Mouse (Mus musculus) kidney, embryonic 15.5 days (tissue): Measurements from ENCODE around the gene Ago3. TPM values are rescaled to one million over a fixed set of nuclear protein-coding genes. Genes with fewer than 3 reads are reported as not detected.

Source experiments
- ATAC-seq: fragments of 200-750 bp; cut with Nextera tagmentation; replicated peaks from 2 replicates; pipeline ENCODE4 v1.8.0; 2017; ENCODE audit warnings: moderate TSS enrichment; ENCODE audit not compliant: low FRiP score
- H3K27ac ChIP-seq: fragments of 300-500 bp; sonication (generic); 2 replicates; pipeline ENCODE4 v1.5.1; 2015; ENCODE audit warnings: mild to moderate bottlenecking, inconsistent platforms
- H3K27me3 ChIP-seq: fragments of 300-500 bp; sonication (generic); 2 replicates; pipeline ENCODE4 v1.6.1; 2015; ENCODE audit warnings: inconsistent platforms
- H3K36me3 ChIP-seq: fragments of 300-500 bp; sonication (generic); 2 replicates; pipeline ENCODE4 v1.6.1; 2015; ENCODE audit warnings: inconsistent platforms
- H3K4me1 ChIP-seq: fragments of 300-500 bp; sonication (generic); 2 replicates; pipeline ENCODE4 v1.6.1; 2015; ENCODE audit warnings: inconsistent platforms
- H3K4me2 ChIP-seq: fragments of 300-500 bp; sonication (generic); 2 replicates; pipeline ENCODE4 v1.6.1; 2015; ENCODE audit warnings: moderate library complexity, mild to moderate bottlenecking, inconsistent platforms
- H3K4me3 ChIP-seq: fragments of 300-500 bp; sonication (generic); replicated peaks from 2 replicates; pipeline ENCODE4 v1.5.1; 2015; ENCODE audit warnings: mild to moderate bottlenecking, inconsistent platforms
- H3K9ac ChIP-seq: fragments of 300-500 bp; sonication (generic); 2 replicates; pipeline ENCODE4 v1.6.1; 2015; ENCODE audit warnings: mild to moderate bottlenecking, inconsistent platforms
- H3K9me3 ChIP-seq: fragments of 300-500 bp; sonication (generic); replicated peaks from 2 replicates; pipeline ENCODE4 v1.6.1; 2016; ENCODE audit warnings: inconsistent platforms
- WGBS: fragments of 180-500 bp; shearing (Covaris S2); methylation state at CpG from one replicate; pipeline ENCODE4 v1.1.7; 2015; ENCODE audit warnings: mixed read lengths; 5-methylcytosine and 5-hydroxymethylcytosine counted together
- polyA plus RNA-seq: library from polyadenylated mRNA; unstranded; fragments of >200 nt; fragmentation: Nextera tagmentation; extraction: Ambion mirVana; gene quantifications from 2 replicates; pipeline ENCODE4 v1.2.1, GENCODE M21; 2015

Ago3 gene
- polyA plus RNA-seq, 1 experiment from 2014 or later = 15.9 TPM

DNA sequence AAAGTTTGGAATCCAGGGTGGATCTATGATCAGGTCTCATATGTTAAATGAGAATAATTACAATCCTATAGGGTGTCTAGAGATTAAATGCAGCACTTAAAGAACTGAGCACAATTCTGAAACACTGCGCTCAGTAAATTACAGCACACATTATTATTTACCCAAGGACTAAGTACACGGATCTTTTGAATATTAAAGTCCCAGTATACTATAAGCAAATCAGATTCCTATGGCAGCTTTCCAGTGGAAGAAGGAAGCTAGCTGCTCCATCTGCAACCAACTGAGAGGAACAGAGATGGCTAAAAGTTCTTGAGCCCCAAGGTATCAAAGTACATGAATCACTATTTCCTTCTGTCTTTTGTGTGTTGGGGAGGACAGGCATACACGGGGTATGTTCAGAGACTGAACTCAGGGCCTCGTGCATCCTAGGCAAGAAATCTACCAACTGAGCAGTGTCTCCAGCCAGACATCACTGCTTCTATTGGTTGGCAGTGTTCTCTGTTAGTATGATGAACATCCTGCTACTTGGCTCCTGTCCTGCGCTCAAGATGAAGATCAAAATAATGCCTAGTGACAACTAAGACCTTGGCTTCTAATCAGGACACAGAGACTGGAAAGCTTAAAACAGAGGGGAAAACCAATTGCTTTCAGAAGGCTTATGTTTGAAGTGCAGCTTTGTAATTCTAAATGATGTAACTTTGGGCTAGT, 25.3 kb upstream of the Ago3 start:
- H3K9me3 ChIP-seq = no peaks in the 10 kb centered on the region
- 94% methylated on average over 5 of the region's 5 CpGs for WGBS
- H3K9ac ChIP-seq = no peak overlapping the region
- H3K4me3 ChIP-seq = no peak overlapping the region
- no peak for ATAC-seq
- no peak overlapping the region for H3K4me2 ChIP-seq
- no peak overlapping the region for H3K27ac ChIP-seq
- peaks cover 95% of the 10 kb centered on the region for H3K36me3 ChIP-seq
- H3K27me3 ChIP-seq = no peaks in the 10 kb centered on the region
- H3K4me1 ChIP-seq = no peaks in the 10 kb centered on the region

DNA sequence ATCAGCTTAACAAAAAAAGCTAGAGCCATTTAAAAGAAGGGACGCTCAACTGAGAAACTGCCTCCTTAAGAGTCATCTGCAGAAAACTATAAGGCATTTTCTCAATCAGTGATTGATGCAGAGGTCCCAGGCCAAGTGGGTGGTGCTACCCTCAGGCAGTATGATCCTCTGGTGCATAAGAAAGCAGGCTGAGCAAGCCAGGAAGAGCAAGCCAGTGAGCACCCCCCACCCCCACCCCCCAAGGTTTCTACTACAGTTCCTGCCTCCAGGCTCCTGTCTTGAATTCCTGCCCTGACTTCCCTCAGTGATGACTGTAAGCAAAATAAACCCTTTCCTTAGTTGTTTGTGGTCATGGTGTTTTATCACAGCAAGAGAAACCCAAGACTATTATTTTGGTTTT, 20.9 kb upstream of the Ago3 start:
- Histone ChIP-seq H3K4me2 (no peak overlapping the region), H3K4me3 (no peak overlapping the region), H3K27me3 (no peaks in the 10 kb centered on the region), H3K27ac (no peak overlapping the region), H3K9ac (no peak overlapping the region), H3K36me3 (peaks cover 85% of the 10 kb centered on the region), H3K9me3 (no peaks in the 10 kb centered on the region), H3K4me1 (no peaks in the 10 kb centered on the region)
- WGBS = 84% methylated on average over 1 of the region's 1 CpGs
- no peak for ATAC-seq

DNA sequence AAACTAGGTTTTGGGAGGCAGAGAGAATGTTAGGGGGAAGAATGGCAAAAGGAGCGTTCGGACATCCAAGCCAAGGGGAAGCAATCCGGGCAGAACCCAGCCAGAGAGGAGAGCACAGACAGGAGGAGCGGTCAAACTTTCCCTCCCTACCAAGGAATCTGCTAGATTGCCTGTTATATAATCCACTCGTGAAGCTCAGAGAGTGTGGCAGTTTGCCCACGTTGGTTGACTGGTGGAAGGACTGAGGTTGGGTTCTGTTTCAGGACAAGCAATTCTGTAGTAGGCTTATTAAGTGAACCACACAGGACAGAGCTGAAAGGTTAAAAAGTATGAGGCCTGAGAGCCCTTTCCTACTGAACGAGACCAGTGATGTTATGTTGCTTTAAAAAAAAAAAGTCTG, 17.8 kb upstream of the Ago3 start:
- peaks cover 78% of the 10 kb centered on the region for H3K36me3 ChIP-seq
- H3K4me1 ChIP-seq = no peaks in the 10 kb centered on the region
- H3K9ac ChIP-seq = no peak overlapping the region
- no peaks in the 10 kb centered on the region for H3K9me3 ChIP-seq
- H3K4me2 ChIP-seq = no peak overlapping the region
- no peaks in the 10 kb centered on the region for H3K27me3 ChIP-seq
- no peak overlapping the region for H3K4me3 ChIP-seq
- 78% methylated on average over 7 of the region's 7 CpGs for WGBS
- no peak for ATAC-seq
- no peak overlapping the region for H3K27ac ChIP-seq

- Histone ChIP-seq H3K36me3 (peaks cover 81% of the 10 kb centered on the region), H3K4me1 (no peaks in the 10 kb centered on the region), H3K27ac (no peak overlapping the region), H3K4me2 (no peak overlapping the region), H3K9ac (no peak overlapping the region), H3K27me3 (no peaks in the 10 kb centered on the region), H3K4me3 (no peak overlapping the region), H3K9me3 (no peaks in the 10 kb centered on the region)
- 90% methylated on average over 3 of the region's 3 CpGs for WGBS
- ATAC-seq = no peak
Observed at GRCm38 (mm10) chr4:126444528-126444927, 15.2 kb upstream of the Ago3 start.

DNA sequence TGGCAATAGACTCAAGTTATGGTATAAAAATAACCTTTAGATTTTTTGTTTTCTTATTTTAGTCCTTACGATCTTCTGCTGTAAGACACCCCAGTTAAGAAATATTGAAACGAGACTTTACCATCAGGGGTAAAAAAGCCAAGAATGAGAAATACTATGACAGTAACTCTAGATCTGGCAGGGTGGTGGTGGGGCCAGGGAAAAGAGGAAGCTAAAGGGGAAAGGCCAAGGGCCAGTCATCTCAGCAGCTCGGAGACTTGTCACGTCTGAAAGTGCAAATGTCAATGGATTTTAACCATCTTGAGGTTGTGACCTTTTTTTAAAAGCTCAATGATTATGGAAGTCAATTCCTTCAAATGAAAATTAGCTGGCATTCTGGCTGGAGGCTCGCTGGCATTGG, 8.9 kb upstream of the Ago3 start:
- peaks cover 65% of the 10 kb centered on the region for H3K36me3 ChIP-seq
- 68% methylated on average over 5 of the region's 5 CpGs for WGBS
- ATAC-seq = no peak

DNA sequence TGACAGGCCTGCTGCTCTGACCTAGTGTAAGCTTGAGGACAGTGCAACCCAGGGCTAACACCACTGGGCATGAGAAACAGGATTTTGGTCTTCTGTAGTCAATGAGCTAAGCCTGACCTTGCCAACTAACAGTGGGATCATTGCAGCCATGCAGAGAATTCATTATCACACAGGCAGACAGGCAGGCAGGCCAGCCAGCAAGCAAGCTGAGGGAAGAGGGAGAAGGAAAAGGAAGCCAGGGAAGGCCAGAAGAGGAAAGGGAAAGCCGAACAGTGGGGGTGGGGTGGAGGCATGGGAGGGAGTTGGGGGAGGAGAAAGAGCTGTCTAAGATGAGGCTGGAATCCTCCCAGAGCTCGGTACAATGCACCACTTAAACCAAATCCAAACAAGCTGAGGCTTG, 6.9 kb upstream of the Ago3 start:
- WGBS = 62% methylated on average over 2 of the region's 2 CpGs
- ATAC-seq = no peak
- Histone ChIP-seq H3K9me3 (no peaks in the 10 kb centered on the region), H3K4me1 (no peaks in the 10 kb centered on the region), H3K4me2 (no peak overlapping the region), H3K36me3 (peaks cover 45% of the 10 kb centered on the region), H3K27me3 (no peaks in the 10 kb centered on the region), H3K4me3 (no peak overlapping the region), H3K27ac (no peak overlapping the region), H3K9ac (no peak overlapping the region)

More for the DNA sequence above, 8.9 kb upstream of the Ago3 start:
- H3K9me3 ChIP-seq = no peaks in the 10 kb centered on the region
- H3K27ac ChIP-seq = no peak overlapping the region
- H3K27me3 ChIP-seq = no peaks in the 10 kb centered on the region
- H3K9ac ChIP-seq = no peak overlapping the region
- H3K4me2 ChIP-seq = no peak overlapping the region
- no peaks in the 10 kb centered on the region for H3K4me1 ChIP-seq
- no peak overlapping the region for H3K4me3 ChIP-seq

DNA sequence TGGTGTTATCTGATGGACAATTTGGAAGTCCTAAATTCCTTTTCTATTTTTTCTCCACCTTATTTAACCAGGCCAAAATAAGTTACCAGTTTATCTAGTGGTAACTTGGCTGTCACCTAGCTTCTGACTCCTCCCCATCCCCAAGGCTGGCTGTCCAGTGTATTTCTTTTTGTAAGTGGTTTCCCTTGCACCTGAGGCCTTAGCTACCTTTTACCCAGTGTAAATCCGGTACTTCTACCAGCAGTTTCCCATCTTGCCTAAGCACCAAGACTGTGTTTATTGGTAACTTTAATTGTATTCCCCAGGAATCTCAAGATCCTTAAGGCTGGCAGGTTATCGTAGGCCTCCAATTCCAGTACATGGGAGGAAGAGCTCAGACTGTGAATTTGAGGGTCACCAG, 4.7 kb upstream of the Ago3 start:
- 92% methylated on average over 2 of the region's 2 CpGs for WGBS
- Histone ChIP-seq H3K9ac (no peak overlapping the region), H3K27ac (no peak overlapping the region), H3K27me3 (no peaks in the 10 kb centered on the region), H3K4me1 (no peaks in the 10 kb centered on the region), H3K4me3 (no peak overlapping the region), H3K9me3 (no peaks in the 10 kb centered on the region), H3K36me3 (peaks cover 25% of the 10 kb centered on the region), H3K4me2 (no peak overlapping the region)
- no peak for ATAC-seq

DNA sequence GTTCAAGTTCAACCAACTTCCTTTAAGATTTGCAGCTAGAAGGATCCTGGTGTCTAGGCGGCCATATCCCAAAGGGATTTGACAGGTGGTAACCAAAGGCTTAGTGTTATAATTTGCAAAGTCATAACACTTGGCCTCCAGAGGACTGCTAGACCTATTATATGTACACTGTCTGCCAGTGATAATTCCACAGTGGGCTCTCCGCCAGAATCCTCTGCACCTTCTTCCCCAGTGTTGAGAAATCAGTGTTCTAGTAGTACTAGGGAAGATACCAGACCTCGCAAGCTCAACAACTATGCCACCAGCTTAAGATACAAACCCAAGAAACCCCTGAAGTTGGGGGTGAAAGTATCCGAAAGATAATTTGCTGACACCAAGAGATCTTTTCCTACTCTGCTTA, 3.8 kb upstream of the Ago3 start:
- peaks cover 16% of the 10 kb centered on the region; the same call in 1 of the 2 replicates for H3K36me3 ChIP-seq
- no peaks in the 10 kb centered on the region for H3K27me3 ChIP-seq
- 86% methylated on average over 4 of the region's 4 CpGs for WGBS
- no peak for ATAC-seq
- no peak overlapping the region for H3K4me3 ChIP-seq
- H3K4me2 ChIP-seq = no peak overlapping the region
- no peak overlapping the region for H3K9ac ChIP-seq
- H3K27ac ChIP-seq = no peak overlapping the region
- H3K9me3 ChIP-seq = no peaks in the 10 kb centered on the region
- peaks cover 7% of the 10 kb centered on the region for H3K4me1 ChIP-seq

- Histone ChIP-seq H3K27me3 (no peaks in the 10 kb centered on the region), H3K9ac (no peak overlapping the region), H3K36me3 (peaks cover 10% of the 10 kb centered on the region; the same call in 1 of the 2 replicates), H3K4me3 (no peak overlapping the region), H3K27ac (no peak overlapping the region), H3K4me1 (peaks cover 7% of the 10 kb centered on the region), H3K4me2 (no peak overlapping the region), H3K9me3 (no peaks in the 10 kb centered on the region)
- 80% methylated on average over 4 of the region's 4 CpGs for WGBS
- ATAC-seq = no peak
Observed at GRCm38 (mm10) chr4:126431746-126432145, 2.4 kb upstream of the Ago3 start.

- ATAC-seq = peak; percentile 69; the same call in 1 of the 2 replicates
- Histone ChIP-seq H3K27ac (peak overlapping the region; percentile 91), H3K27me3 (no peaks in the 10 kb centered on the region), H3K4me3 (peak overlapping the region; percentile 88), H3K36me3 (no peaks in the 10 kb centered on the region), H3K4me2 (peak overlapping the region; percentile 85), H3K9ac (peak overlapping the region; percentile 78), H3K4me1 (peaks cover 7% of the 10 kb centered on the region), H3K9me3 (no peaks in the 10 kb centered on the region)
- WGBS = 2% methylated on average over 24 of the region's 24 CpGs
Observed at GRCm38 (mm10) chr4:126428682-126429346, 542 bp downstream of the Ago3 start.

DNA sequence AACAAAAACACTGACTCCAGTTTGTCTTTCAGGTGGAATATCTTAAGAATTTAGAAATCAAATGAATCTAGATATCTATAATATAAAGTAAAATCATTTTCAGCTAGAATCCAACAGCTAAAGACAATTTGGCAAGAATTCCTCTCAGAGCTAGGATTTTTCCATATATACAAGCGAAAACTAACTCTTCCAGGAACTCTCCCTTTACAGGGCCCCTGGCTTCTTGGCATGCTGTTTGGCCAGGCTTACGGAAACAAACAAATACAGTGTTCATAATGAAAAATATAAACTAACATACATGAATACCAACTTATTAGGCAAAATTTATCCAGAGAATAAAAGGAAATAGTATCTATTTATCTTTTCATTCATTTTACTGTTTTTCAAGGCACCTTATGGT, 5.5 kb downstream of the Ago3 start:
- Histone ChIP-seq H3K27me3 (no peaks in the 10 kb centered on the region), H3K4me1 (peaks cover 7% of the 10 kb centered on the region), H3K9me3 (no peaks in the 10 kb centered on the region), H3K27ac (no peak overlapping the region), H3K4me2 (no peak overlapping the region), H3K9ac (no peak overlapping the region), H3K4me3 (no peak overlapping the region), H3K36me3 (no peaks in the 10 kb centered on the region)
- no peak for ATAC-seq
- WGBS = 88% methylated on average over 2 of the region's 2 CpGs

GRCm38 (mm10) chr4:126415707-126416106, 13.6 kb downstream of the Ago3 start:
- no peaks in the 10 kb centered on the region for H3K9me3 ChIP-seq
- no peaks in the 10 kb centered on the region for H3K27me3 ChIP-seq
- H3K27ac ChIP-seq = no peak overlapping the region
- H3K4me1 ChIP-seq = no peaks in the 10 kb centered on the region
- H3K9ac ChIP-seq = no peak overlapping the region
- peaks cover 9% of the 10 kb centered on the region; the same call in 1 of the 2 replicates for H3K36me3 ChIP-seq
- no peak overlapping the region for H3K4me2 ChIP-seq
- no peak overlapping the region for H3K4me3 ChIP-seq
- ATAC-seq = no peak
